Mouse (Mus musculus): ENCODE measurements at regions not wholly inside any gene's neighbourhood (a gene's known extent, or its start where the extent isn't known, plus 50 kb on each side); places are given as distances from the start of the nearest gene placed in this dataset.

DNA sequence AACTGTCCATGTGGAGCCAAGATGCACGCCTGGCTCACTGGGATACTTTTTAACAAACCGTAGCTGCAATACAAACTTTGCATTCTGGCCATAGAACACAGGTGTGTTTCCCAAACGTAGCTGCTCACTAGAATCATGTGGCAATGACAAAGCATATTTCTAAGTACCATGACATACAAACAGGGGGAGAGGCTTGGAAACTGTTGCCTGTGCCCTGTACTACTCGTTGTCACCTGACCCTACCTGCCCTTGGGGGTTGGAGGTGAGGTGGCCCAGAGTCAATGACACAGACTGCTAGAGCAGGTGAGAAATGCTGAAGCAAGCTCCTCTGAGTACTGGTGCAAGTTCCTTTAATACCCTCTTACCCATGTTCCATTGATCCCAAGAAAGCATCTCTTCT is 64.3 kb upstream of the Map4k3 start:
- DNase-seq (ENCODE audit: low spot score): no peak

DNA sequence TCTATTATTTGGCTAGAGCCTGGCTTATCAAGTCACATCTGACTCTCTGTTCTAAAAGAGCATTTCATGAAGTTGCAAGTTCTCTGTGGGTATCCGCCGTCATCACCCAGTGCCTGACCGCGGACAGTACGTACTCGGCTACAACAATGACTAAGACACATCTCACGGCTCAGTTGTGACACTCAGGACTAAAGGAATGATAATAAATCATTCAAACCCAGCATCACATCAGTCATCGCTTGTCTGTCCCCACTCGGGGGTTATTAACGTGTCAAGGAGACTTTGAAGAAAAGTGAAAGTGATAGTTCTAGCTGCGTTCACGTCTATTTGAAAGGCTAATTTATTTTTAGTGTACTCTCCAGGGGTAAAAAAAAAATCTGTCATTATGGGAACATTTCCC is 61.4 kb upstream of the Map4k3 start:
- no peak for DNase-seq (ENCODE audit: low spot score)

DNA sequence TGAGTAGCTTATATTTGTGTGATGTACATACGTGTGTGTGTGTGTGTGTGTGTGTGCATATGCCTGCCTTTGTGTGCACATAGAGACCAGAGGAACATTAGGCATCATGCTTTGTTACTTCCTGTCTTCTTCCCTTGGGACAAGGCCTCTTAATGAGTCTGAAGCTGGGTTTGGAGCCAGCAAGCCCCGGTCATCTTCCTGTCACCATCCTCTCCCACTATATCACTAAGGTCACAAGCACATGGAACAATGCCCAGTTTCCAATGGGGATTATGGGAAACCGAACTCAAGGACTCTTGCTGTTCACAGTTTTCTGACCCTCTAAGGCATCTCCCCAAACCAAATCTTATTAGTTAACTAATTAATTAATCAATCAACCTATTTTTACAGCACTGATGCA is 60.7 kb upstream of the Map4k3 start:
- no peak for DNase-seq (ENCODE audit: low spot score)

DNA sequence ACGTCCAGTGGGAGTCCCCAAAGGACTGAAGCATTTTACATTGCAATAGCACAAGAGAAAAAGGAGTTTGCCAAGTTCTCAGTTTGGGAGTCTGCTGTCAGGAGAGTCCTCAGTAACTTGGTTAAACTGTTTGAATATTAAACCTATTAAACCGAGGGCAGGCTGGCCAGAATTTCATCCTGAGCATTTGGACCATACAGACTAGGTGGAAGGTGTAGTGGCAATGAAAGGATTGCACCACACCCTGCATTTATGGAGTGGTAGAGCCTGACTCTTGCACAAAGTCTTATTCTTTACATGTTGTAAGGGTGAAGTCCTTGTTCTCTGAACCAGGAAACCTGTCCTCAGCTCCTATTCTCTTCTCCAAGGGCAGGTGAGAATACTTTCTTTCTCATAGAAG is 58.6 kb upstream of the Map4k3 start:
- no peak for DNase-seq (ENCODE audit: low spot score)

DNA sequence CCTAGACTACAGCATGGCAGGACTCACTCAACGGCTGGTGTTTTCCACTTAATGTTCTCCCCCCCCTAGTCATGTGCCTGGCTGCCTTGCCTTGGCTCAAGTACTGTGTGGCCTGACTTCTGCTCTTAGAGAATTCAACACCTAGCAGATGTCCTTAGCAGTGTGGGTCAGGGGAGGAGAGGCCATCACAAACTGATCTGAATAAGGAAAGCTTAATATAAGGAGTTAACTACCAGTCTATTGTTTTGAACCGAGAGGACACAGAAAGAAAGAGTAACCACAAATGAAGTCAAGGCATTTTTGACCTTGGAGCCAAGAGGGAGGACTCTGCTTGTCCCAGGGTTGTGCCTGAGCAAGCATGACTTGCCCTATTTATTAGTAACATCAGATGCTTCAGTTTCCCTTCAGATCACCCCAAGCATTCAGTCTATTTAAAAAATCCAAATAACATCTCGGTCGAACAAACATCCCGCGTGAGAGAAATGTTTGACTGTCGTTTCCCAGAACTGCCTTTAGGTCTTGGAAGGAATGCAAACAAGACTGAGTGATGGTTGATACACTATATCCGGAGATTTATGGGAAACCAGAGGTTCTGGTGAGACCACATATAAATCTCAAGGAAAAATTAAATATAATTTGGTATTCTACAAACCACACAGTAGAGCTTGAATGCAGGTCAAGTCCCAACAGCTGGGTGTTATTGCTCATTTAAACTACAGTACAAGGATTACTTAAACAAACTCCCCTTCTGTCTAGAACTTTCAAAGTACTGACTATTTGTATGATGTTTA is 58.0 kb upstream of the Map4k3 start:
- no peak for DNase-seq (ENCODE audit: low spot score)

DNA sequence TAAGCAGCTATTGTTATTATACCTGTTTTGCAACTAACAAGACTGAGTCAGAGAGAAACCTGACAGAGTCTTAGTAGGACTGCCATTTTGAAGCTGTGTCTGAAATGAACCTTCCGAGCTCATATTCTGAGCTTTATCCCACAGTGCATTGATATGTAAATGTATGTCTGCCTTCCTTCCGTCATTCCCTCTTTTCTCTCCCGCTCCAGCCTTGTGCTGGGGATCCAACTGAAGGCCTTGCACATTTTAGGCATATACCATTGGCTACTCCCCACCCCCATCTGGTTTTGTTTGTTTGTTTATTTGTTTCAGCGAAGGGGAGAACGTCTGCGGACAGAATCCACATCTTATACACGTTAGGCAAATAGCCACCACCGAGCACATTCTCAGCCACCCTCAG is 57.2 kb upstream of the Map4k3 start:
- no peak for DNase-seq (ENCODE audit: low spot score)

DNA sequence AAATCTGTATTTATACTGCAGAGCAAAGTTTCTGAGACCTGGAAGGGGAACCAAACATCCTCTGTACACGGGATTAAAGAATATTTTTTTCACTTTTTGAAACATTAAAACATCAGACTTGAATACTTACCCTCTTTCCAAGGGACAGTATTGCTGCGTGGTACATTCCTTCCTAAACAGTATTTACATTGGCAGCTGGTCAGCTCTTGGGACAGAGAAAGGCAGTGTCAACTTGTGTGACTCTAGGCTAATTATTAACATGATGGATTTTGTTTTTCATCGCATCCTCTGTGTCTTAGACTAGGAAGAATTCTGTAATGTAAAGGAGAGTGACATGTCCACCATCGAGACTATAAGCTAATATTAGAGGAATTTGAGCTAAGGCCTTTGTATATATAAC is 56.8 kb upstream of the Map4k3 start:
- DNase-seq (ENCODE audit: low spot score): no peak

DNA sequence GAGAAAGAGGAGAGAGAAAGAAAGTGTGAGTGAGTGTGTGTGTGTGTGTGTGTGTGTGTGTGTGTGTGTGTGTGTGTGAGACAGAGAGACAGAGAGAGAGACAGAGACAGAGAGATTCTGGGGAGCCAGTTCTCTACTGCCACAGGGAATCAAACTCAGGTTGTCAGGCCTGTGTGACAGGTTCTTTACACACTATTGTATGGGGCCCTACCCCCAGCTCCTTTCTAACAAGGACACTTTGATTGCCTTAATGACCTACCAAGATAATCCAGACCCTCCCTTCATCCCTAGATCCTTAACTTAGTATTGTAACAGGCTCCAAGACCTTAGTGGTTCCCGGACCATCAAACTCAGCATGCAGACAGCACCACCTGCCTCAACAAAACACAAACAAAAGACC is 53.9 kb upstream of the Map4k3 start:
- DNase-seq (ENCODE audit: low spot score): no peak

DNA sequence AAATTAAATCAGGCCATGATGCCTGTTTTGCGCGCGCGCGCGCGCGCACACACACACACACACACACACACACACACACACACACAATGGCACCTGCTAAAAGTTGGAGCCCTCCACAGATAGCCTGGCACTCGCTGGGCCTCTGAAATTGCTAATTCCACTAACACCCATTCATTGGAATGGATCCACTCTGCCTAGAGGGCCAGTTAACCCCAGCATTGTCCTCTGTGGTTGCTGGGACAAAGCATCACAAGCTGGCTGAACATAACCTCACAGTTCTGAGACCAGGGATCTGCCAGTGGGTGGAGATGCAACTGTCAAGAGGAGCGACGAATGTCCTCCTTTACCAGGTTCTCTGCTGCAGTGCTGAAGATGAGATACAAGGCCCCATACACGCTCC is 53.3 kb upstream of the Map4k3 start:
- no peak for DNase-seq (ENCODE audit: low spot score)

DNA sequence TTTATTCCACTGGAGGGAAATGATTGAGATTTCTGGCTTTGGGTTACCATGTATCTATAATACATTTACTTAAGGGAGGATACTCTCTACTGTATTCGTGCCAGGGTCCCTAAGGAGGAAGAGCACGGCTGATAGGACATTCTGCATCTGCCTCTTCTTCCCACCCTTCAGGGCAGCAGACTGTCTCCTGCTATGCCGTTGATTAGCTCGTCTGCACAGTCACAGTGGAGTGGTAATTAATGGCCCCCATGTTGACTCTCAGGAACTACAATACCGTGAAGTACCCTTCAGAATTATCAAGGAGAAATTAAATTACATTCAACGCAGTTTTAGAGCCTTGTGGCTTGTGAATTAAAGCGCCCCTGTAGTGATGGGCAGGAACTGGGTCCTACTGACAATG is 52.0 kb upstream of the Map4k3 start:
- no peak for DNase-seq (ENCODE audit: low spot score)

DNA sequence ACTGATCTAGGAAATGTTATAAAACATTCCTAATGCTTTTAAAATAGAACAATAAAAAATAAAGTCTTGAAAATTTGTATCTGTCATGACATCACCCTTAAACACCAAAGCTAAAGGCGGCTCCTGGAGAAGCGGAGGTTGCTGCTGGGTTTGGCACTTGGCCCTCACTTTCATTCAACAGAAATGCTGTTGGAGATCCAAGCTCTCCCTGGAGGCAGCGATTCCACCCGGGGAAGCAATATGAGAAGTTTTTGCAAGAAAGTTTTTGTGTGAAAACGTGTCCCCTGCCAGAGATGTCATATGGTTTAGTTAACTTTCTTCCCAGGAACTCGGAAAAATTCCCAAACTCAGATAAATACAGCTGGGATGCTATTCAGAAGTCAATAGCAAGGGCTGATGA is 51.5 kb upstream of the Map4k3 start:
- DNase-seq (ENCODE audit: low spot score): no peak
